Mouse (Mus musculus) bone marrow macrophage, adult 2 months (primary cell): ENCODE measurements around the gene Gm853.

Source experiments
- CTCF ChIP-seq: IDR thresholded peaks from 2 replicates; pipeline ENCODE4 v1.5.1; 2012; ENCODE audit warnings: low read depth, mild to moderate bottlenecking, low read length, moderate library complexity
- POLR2A ChIP-seq: IDR thresholded peaks from 2 replicates; pipeline ENCODE4 v1.6.1; 2012; ENCODE audit warnings: mild to moderate bottlenecking, low read depth, low read length, borderline replicate concordance

GRCm38 (mm10) chr4:130252441-130253157 lies 30.4 kb upstream of the Gm853 start:
- no peak for TF ChIP-seq CTCF
- no peak for TF ChIP-seq POLR2A
